Mouse (Mus musculus) stomach, postnatal 0 days (tissue): ENCODE data around the gene Dpf3. TPM values are rescaled to one million over a fixed set of nuclear protein-coding genes. Genes with fewer than 3 reads are reported as not detected.

Experiments used
- ATAC-seq: fragments of 200-750 bp; cut with Nextera tagmentation; 2 replicates; pipeline ENCODE4 v1.8.0; 2017; ENCODE audit not compliant: low FRiP score, low TSS enrichment
- DNase-seq: peaks from one replicate; pipeline ENCODE4 v3.0.0-alpha.2; 2016; ENCODE audit warnings: low spot score
- H3K27ac ChIP-seq: fragments of 300-500 bp; sonication (generic); replicated peaks from 2 replicates; pipeline ENCODE4 v1.5.1; 2014; ENCODE audit warnings: mild to moderate bottlenecking, control low read depth
- H3K27me3 ChIP-seq: fragments of 300-500 bp; sonication (generic); 2 replicates; pipeline ENCODE4 v1.6.1; 2014; ENCODE audit warnings: low read length; ENCODE audit not compliant: control insufficient read depth, insufficient read depth
- H3K36me3 ChIP-seq: fragments of 300-500 bp; sonication (generic); 2 replicates; pipeline ENCODE4 v1.6.1; 2014; ENCODE audit warnings: low read length, mixed read lengths; ENCODE audit not compliant: control insufficient read depth, insufficient read depth
- H3K4me1 ChIP-seq: fragments of 300-500 bp; sonication (generic); replicated peaks from 2 replicates; pipeline ENCODE4 v1.6.1; 2014; ENCODE audit warnings: antibody characterized with exemption; ENCODE audit not compliant: control insufficient read depth, insufficient read depth
- H3K4me2 ChIP-seq: fragments of 300-500 bp; sonication (generic); replicated peaks from 2 replicates; pipeline ENCODE4 v1.6.1; 2014; ENCODE audit warnings: low read depth, mild to moderate bottlenecking, control low read depth, moderate library complexity
- H3K4me3 ChIP-seq: fragments of 300-500 bp; sonication (generic); 2 replicates; pipeline ENCODE4 v1.5.1; 2014; ENCODE audit warnings: low read depth, low read length, control low read depth
- H3K9ac ChIP-seq: fragments of 300-500 bp; sonication (generic); 2 replicates; pipeline ENCODE4 v1.6.1; 2014; ENCODE audit warnings: mild to moderate bottlenecking, low read length, control low read depth, mixed read lengths
- H3K9me3 ChIP-seq: fragments of 300-500 bp; sonication (generic); 2 replicates; pipeline ENCODE4 v1.6.1; 2016; ENCODE audit warnings: low read length; ENCODE audit not compliant: control insufficient read depth
- CTCF ChIP-seq: IDR thresholded peaks from 2 replicates; pipeline ENCODE4 v1.5.1; 2016; ENCODE audit warnings: antibody characterized with exemption, low read depth, mild to moderate bottlenecking, moderate library complexity
- EP300 ChIP-seq: optimal IDR thresholded peaks from 2 replicates; pipeline ENCODE3; 2016; ENCODE audit warnings: antibody characterized with exemption
- WGBS: fragments of 180-500 bp; shearing (Covaris S2); extraction: QIAGEN DNeasy Blood & Tissue Kit; methylation state at CpG from one replicate; pipeline ENCODE4 v1.1.7; 2014; 5-methylcytosine and 5-hydroxymethylcytosine counted together
- polyA plus RNA-seq: library from polyadenylated mRNA; unstranded; fragments of >200 nt; fragmentation: Nextera tagmentation; extraction: Ambion mirVana; gene quantifications from 2 replicates; pipeline ENCODE4 v1.2.1, GENCODE M21; 2015

The Dpf3 gene
- polyA plus RNA-seq, 1 experiment from 2014 or later: 3.0 TPM

- H3K27ac ChIP-seq: no peak overlapping the region
- H3K4me3 ChIP-seq: no peak overlapping the region
- H3K9me3 ChIP-seq: no peaks in the 10 kb centered on the region
- H3K9ac ChIP-seq: no peak overlapping the region
- no peak overlapping the region for H3K4me2 ChIP-seq
- TF ChIP-seq CTCF (no peak), EP300 (no peak)
- no peaks in the 10 kb centered on the region; the same call in 1 of the 2 replicates for H3K4me1 ChIP-seq
- WGBS: 86% methylated on average over 5 of the region's 5 CpGs
- no peaks in the 10 kb centered on the region for H3K36me3 ChIP-seq
- ATAC-seq: no peak
- no peak for DNase-seq
- H3K27me3 ChIP-seq: no peaks in the 10 kb centered on the region
These were observed 41.1 kb upstream of the Dpf3 start for GRCm38 (mm10) chr12:83528665-83529064.

DNA sequence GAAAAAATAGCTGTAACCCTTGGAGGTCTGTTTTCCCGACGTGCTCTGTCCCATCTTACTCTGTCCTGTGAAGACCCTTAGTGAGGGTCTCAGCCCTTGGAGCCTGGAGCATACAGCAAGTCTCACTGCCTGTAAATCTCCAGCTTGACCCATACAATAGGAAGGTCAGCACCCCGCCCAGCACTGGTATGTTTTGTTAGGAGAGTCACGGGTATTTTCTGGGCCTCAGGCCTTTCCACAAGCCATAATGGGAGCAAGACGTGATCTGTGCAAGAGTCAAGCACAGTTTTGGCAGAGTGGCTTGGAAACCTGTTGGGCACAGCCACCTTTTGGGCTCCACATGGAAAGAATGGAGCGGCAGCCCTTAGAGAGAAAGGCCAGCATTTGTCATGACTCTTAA lies 40.3 kb upstream of the Dpf3 start:
- Histone ChIP-seq H3K4me2 (no peak overlapping the region), H3K4me1 (no peaks in the 10 kb centered on the region; the same call in 1 of the 2 replicates), H3K4me3 (no peak overlapping the region), H3K27me3 (no peaks in the 10 kb centered on the region), H3K9ac (no peak overlapping the region), H3K36me3 (no peaks in the 10 kb centered on the region), H3K9me3 (no peaks in the 10 kb centered on the region), H3K27ac (no peak overlapping the region)
- peak; percentile 31 for DNase-seq
- ATAC-seq: no peak
- no peak for TF ChIP-seq CTCF
- TF ChIP-seq EP300: no peak
- WGBS: 62% methylated on average over 6 of the region's 6 CpGs

DNA sequence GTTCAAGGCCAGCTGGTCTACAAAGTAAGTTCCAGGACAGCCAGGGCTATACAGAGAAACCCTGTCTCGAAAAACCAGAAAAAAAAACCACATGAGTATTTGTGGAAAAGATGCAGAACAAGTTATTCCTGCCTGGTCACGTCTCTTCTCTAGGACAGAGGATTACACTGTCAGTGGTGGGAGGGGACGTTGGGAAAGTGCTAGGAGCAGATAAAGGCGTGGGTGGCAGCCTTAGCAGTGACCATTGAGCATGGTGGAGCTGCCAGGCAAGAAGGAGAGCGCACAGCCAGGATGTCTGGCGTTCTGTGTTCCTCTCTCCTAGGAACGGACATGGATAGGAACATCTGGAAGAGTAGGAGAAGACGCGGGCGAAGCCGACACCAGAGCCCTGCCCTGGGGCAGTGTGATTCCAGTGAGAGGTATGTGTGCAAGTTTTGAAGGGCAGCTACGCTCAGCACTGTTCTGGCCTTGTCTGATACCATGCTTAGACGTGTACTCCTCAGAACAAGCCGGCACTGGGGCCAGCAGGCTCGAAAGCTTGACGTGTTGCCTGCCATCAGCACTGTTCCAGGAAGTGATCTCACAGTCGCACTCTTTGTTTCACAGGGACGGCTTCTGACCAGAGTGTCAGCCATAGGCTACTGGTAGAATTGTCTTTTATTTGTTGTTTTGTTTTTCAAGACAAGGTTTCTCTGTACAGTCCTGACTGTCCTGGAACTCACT lies 38.5 kb upstream of the Dpf3 start:
- ATAC-seq: 0 out of 2 replicates have a peak, but pooled peaks have one; percentile 14
- Histone ChIP-seq H3K4me2 (no peak overlapping the region), H3K4me1 (no peaks in the 10 kb centered on the region; the same call in 1 of the 2 replicates), H3K9me3 (no peaks in the 10 kb centered on the region), H3K27me3 (no peaks in the 10 kb centered on the region), H3K36me3 (no peaks in the 10 kb centered on the region), H3K9ac (no peak overlapping the region), H3K4me3 (no peak overlapping the region), H3K27ac (peak overlapping the region; percentile 67; the same call in 1 of the 2 replicates)
- no peak for TF ChIP-seq CTCF
- no peak for TF ChIP-seq EP300
- WGBS: 60% methylated on average over 18 of the region's 18 CpGs
- no peak for DNase-seq

GRCm38 (mm10) chr12:83524329-83524728 lies 36.8 kb upstream of the Dpf3 start:
- Histone ChIP-seq H3K9ac (no peak overlapping the region), H3K9me3 (no peaks in the 10 kb centered on the region), H3K36me3 (no peaks in the 10 kb centered on the region), H3K27ac (no peak overlapping the region), H3K27me3 (no peaks in the 10 kb centered on the region), H3K4me1 (no peaks in the 10 kb centered on the region; the same call in 1 of the 2 replicates), H3K4me3 (no peak overlapping the region), H3K4me2 (no peak overlapping the region)
- ATAC-seq (no peak), DNase-seq (no peak)
- 78% methylated on average over 5 of the region's 5 CpGs for WGBS
- TF ChIP-seq CTCF: no peak
- no peak for TF ChIP-seq EP300

- no peaks in the 10 kb centered on the region for H3K9me3 ChIP-seq
- TF ChIP-seq EP300 (no peak), CTCF (no peak)
- no peaks in the 10 kb centered on the region; the same call in 1 of the 2 replicates for H3K4me1 ChIP-seq
- H3K27me3 ChIP-seq: no peaks in the 10 kb centered on the region
- no peak overlapping the region for H3K4me2 ChIP-seq
- no peaks in the 10 kb centered on the region for H3K36me3 ChIP-seq
- DNase-seq: no peak
- H3K27ac ChIP-seq: no peak overlapping the region
- no peak overlapping the region for H3K4me3 ChIP-seq
- no peak overlapping the region for H3K9ac ChIP-seq
- 79% methylated on average over 4 of the region's 4 CpGs for WGBS
- ATAC-seq: no peak
These were observed 36.4 kb upstream of the Dpf3 start for GRCm38 (mm10) chr12:83523892-83524291.

DNA sequence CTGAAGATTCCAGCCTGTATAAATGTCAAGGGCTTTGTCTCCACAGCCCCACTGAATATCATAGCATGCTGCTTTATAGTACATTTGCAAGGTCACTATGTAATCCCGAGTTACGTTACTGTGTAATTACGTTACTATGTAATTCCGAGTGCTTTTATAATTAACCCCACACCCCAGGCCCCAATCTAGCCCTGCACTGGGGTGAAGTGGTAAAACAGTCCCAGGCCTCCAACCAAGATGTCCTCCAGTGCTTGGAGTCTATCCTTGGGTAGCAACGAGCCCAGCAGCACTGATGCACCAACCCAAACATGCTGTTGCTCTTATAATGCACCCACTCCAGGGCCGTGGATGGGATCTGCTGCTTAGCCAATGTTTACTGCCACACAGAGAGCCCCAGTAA lies 35.5 kb upstream of the Dpf3 start:
- H3K4me2 ChIP-seq: no peak overlapping the region
- TF ChIP-seq EP300: no peak
- no peak for TF ChIP-seq CTCF
- H3K4me3 ChIP-seq: no peak overlapping the region
- 84% methylated on average over 6 of the region's 6 CpGs for WGBS
- no peaks in the 10 kb centered on the region for H3K9me3 ChIP-seq
- H3K9ac ChIP-seq: no peak overlapping the region
- no peaks in the 10 kb centered on the region for H3K36me3 ChIP-seq
- no peaks in the 10 kb centered on the region for H3K27me3 ChIP-seq
- H3K4me1 ChIP-seq: no peaks in the 10 kb centered on the region; the same call in 1 of the 2 replicates
- no peak overlapping the region for H3K27ac ChIP-seq
- ATAC-seq (no peak), DNase-seq (no peak)
